Mouse (Mus musculus) cerebellum, postnatal 14 days (tissue): ENCODE measurements around the gene Kmt2d.
A peak's percentile ranks its signal among the peaks of the same experiment; 100 is the strongest.
"Not testable (repeated sequence)": the region's sequence is repeated elsewhere in the genome, so short reads cannot be mapped to it uniquely, and the experiment has no call there.

Experiments used
- DNase-seq, 2 experiments: peaks; one replicate each; pipeline ENCODE4 v3.0.0; 2021; ENCODE audit warnings: mixed read lengths in 2 of 2

Kmt2d gene

GRCm38 (mm10) chr15:98827611-98828011, 43.4 kb downstream of the Kmt2d start:
- no peak for DNase-seq

DNA sequence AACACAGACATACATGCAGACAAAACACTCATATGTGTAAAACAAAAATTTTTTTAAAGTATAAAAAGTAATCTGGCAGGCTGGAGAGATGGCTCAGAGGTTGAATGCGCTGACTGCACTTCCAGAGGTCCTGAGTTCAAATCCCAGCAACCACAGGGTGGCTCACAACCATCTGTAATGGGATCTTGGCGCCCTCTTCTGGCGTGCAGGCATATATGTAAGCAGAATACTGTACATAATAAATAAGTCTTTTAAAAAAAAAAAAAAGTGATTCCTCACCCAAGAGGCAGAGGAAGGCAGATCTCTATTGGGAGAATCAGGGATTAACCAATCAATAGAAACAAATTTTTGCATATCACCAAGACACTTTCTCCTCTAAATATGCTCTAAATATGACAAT, 47.6 kb downstream of the Kmt2d start:
- no peak for DNase-seq

GRCm38 (mm10) chr15:98822147-98822546, 48.9 kb downstream of the Kmt2d start:
- no peak for DNase-seq

DNA sequence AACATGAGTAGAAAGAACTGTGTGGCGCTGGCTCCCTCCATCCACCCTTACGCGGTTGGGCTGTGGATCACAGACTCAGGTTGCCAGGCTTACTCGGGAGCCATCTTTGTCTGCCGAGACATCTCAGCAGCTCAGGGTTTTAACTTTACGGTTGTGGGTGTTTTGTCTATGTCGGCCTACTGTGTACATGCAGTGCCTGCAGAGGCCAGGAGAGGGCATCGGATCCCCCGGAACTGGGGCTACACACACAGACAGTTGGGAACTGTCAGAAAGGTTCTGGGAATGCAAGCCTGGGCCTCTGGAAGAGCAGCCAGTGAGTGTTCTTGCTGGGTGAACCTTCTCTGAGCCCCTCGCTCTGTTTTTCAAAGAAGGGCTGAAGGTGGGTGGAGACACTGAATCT, 49.6 kb downstream of the Kmt2d start:
- DNase-seq = no peak

DNA sequence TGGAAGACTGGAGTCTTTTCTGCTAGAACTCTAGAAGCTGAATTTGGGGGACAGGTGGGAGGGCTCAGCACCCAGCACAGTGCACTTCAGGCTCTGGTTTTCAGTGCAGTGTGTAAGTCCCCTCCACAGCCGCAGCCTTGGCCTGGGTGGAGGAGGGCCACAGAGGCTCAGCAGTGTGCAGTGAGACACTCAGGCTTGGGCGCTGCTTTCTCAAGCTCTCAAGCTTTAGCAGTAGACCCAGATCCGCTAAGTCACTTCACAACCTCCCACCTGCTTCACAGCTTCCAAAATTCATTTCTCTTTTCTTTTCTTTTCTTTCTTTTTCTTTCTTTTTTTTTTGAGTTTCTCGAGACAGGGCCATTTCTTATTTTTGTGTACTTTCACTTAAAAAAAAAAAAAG, 50.1 kb downstream of the Kmt2d start:
- no peak for DNase-seq

GRCm38 (mm10) chr15:98818171-98818570, 52.8 kb downstream of the Kmt2d start:
- no peak for DNase-seq

GRCm38 (mm10) chr15:98812741-98813424, 58.1 kb downstream of the Kmt2d start:
- no peak for DNase-seq

GRCm38 (mm10) chr15:98810212-98810611, 60.8 kb downstream of the Kmt2d start:
- DNase-seq = not testable (repeated sequence)

GRCm38 (mm10) chr15:98809390-98809789, 61.6 kb downstream of the Kmt2d start, which contains the start of gene Ddn:
Gene Ddn, minus strand, starts transcription at chr15:98809490.
- DNase-seq = no peak

GRCm38 (mm10) chr15:98808651-98809134, 62.3 kb downstream of the Kmt2d start:
- DNase-seq = no peak

DNA sequence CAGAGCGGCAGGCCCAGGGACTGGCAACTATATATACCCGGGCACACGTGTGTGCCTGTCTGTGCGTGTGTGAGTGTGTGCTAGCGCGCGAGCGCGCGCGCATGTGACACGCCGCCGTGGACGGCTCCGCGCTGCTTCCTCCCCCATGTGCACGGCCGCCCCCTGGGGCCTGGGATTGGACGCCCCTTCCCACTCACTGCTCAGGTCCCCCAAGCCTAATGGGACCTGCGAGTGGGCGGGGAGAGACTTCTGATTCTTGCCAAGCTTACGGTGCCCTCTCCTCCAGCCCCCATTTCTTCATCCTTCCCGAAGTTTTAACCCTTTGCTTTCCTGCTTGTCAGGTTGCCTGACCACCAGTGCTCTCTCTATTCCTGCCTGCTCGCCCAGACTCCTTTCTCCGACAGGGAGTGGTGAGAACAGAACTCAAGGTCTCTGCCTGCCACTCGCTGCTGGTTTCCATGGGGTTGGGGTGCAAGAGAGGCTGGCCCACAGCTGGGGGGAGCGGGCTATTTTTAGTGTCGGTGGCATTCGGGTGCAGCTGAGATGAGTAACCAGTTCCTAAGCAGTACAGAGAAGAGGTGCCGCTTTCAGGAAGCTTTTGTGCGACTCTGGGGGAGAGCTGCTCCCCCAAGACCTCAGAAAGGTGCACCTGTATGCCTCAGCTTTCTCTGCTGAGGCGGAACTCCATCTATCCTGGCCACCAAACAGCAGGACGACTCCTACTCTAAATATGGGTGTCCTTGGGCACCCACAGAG, 62.9 kb downstream of the Kmt2d start:
- DNase-seq = peak; percentile 53 to 77

GRCm38 (mm10) chr15:98806809-98807770, 63.9 kb downstream of the Kmt2d start:
- DNase-seq = peak; percentile 19 to 31

DNA sequence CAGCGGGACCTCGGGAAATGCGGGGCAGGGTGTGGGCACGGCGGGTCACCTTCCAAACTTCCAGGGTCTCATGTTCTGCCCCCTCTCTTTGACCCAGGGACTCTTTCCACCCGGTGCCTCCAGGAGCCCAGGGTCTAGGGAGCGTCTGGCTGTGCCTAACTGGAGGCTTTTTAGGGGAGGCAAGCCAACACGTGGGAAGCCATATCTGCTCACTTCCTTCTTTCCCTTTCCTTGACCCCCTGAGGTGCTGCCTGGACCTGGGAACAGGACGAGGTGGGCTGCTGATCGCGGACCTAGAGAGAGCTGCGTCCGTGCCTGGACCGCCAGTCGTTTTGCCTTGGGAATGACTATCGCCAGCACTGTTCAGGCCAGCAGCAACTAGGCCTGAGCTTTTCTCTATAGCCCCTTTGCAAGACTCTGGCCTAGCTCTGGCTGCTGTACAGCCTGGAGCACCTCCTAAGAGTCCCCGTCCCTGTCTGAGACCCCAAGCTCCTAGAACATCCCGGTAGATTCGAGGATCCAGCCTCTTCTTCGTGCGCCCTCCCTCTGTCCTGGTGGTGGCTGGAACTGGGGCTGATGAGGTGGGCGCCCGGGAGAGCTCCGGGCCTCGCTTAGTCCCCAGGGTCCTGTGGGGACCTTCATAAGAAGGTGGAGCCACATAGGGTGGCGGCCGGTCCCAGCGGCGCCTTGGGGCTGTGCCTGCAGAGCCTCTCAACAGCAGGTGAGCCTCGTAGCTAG, 64.8 kb downstream of the Kmt2d start:
- no peak for DNase-seq

DNA sequence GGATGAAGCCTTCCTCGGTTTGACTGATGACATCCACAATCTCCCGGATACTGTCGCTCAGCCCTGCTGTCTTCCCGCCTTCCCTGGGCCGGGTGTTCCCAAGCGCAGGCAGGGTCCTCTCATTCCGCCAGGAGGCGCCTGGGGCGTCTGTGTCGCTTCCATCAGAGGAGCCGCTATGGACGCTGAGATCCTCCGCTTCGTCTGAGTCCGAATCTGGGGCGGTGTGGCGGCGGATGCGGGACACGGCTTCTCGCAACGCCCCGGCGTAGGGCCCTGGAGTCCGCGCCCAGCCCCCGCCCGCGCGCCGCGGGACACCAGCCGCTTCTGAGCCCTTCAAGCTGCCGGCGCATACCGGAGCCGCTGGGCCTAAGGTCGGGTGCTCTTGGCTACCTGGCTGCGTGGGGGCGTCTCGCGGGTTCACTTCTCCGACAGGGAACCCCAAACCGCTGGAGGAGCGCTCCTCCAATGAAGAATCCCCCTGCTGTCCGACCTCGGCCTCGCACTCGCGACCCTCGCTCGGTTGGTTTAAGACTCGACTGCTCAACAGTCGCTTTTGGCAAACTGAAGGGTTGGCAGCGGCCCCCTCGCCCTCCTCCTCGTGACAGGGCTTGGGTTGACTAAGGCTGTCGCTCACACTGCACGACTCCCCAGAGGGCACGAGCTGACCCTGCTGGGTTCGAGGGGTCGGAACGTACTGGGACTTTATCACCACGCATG, 65.5 kb downstream of the Kmt2d start:
- peak; percentile 76 to 81 for DNase-seq

- DNase-seq = peak; percentile 95 to 96
Measured at GRCm38 (mm10) chr15:98804054-98804453, 67.0 kb downstream of the Kmt2d start.

GRCm38 (mm10) chr15:98802926-98803325, 68.1 kb downstream of the Kmt2d start:
- DNase-seq = no peak

GRCm38 (mm10) chr15:98799396-98799795, 71.6 kb downstream of the Kmt2d start:
- peak; percentile 89 to 94 for DNase-seq

- no peak for DNase-seq
Measured at GRCm38 (mm10) chr15:98798903-98799302, 72.1 kb downstream of the Kmt2d start.

DNA sequence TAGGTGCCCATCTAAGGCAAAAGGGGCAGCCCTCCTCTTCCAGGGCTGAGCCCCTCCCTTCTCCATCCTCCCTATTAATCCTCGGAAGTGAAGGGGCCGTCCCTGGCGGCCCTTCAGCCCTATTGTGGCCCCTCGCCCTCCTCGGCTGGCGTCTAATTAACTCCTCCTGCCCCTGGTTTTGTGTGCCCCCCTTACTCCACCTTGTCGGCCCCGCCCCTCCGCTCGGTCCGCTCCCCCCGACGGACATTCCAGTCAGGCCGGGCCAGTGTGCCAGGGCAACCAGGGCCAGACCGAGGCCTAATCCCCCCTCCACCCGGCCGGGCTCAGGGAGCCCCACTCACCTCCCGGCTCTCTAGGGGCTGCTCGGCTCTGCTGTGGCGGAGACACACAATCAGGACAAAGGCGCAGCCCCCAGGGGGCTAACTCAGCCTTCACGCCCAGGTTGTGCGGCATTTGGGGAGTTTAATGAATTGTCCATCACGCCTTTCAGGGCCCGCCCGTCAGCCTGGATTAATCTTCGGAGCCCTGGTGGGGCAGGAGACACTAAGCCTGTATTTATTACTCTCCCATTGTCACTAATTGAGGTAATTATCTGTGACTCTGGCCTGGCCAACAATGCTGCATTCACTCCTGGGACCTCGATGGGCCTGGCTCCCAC, 73.0 kb downstream of the Kmt2d start:
- no peak for DNase-seq

GRCm38 (mm10) chr15:98796803-98797595, 74.0 kb downstream of the Kmt2d start:
- no peak for DNase-seq
